Mouse (Mus musculus) intestine, postnatal 0 days (tissue): ENCODE measurements around the gene Chsy1. TPM values are rescaled to one million over a fixed set of nuclear protein-coding genes. Genes with fewer than 3 reads are reported as not detected.

Source experiments
- ATAC-seq: fragments of 200-750 bp; cut with Nextera tagmentation; 2 replicates; pipeline ENCODE4 v1.8.0; 2017; ENCODE audit warnings: mild to moderate bottlenecking, moderate TSS enrichment, moderate library complexity
- H3K27ac ChIP-seq: fragments of 300-500 bp; sonication (generic); 2 replicates; pipeline ENCODE4 v1.5.1; 2014; ENCODE audit warnings: mild to moderate bottlenecking, low read depth, low read length, moderate library complexity
- H3K27me3 ChIP-seq: fragments of 300-500 bp; sonication (generic); replicated peaks from 2 replicates; pipeline ENCODE4 v1.6.1; 2014; ENCODE audit warnings: low read length, mixed read lengths; ENCODE audit not compliant: control insufficient read depth, insufficient read depth
- H3K36me3 ChIP-seq: fragments of 300-500 bp; sonication (generic); 2 replicates; pipeline ENCODE4 v1.6.1; 2014; ENCODE audit warnings: mild to moderate bottlenecking, moderate library complexity; ENCODE audit not compliant: control insufficient read depth, insufficient read depth
- H3K4me1 ChIP-seq: fragments of 300-500 bp; sonication (generic); replicated peaks from 2 replicates; pipeline ENCODE4 v1.6.1; 2014; ENCODE audit warnings: antibody characterized with exemption, low read length, mixed read lengths; ENCODE audit not compliant: control insufficient read depth, insufficient read depth
- H3K4me2 ChIP-seq: fragments of 300-500 bp; sonication (generic); replicated peaks from 2 replicates; pipeline ENCODE4 v1.6.1; 2014; ENCODE audit warnings: low read depth, mild to moderate bottlenecking, moderate library complexity
- H3K4me3 ChIP-seq: fragments of 300-500 bp; sonication (generic); 2 replicates; pipeline ENCODE4 v1.5.1; 2014; ENCODE audit warnings: low read depth, low read length
- H3K9ac ChIP-seq: fragments of 300-500 bp; sonication (generic); 2 replicates; pipeline ENCODE4 v1.6.1; 2014; ENCODE audit warnings: mild to moderate bottlenecking, low read depth, low read length
- H3K9me3 ChIP-seq: fragments of 300-500 bp; sonication (generic); 2 replicates; pipeline ENCODE4 v1.6.1; 2016; ENCODE audit warnings: mixed run types; ENCODE audit not compliant: control insufficient read depth
- CTCF ChIP-seq: sonication (generic); IDR thresholded peaks from 2 replicates; pipeline ENCODE4 v1.5.1; 2016; ENCODE audit warnings: low read depth, mild to moderate bottlenecking, control low read depth, antibody characterized with exemption, moderate library complexity
- WGBS: fragments of 180-500 bp; shearing (Covaris S2); extraction: QIAGEN DNeasy Blood & Tissue Kit; methylation state at CpG from one replicate; pipeline ENCODE4 v1.1.7; 2014; 5-methylcytosine and 5-hydroxymethylcytosine counted together
- polyA plus RNA-seq: library from polyadenylated mRNA; unstranded; fragments of >200 nt; fragmentation: Nextera tagmentation; extraction: Ambion mirVana; gene quantifications from 2 replicates; pipeline ENCODE4 v1.2.1, GENCODE M21; 2015

Chsy1 gene
- polyA plus RNA-seq, 1 experiment from 2014 or later: 4.4 TPM

DNA sequence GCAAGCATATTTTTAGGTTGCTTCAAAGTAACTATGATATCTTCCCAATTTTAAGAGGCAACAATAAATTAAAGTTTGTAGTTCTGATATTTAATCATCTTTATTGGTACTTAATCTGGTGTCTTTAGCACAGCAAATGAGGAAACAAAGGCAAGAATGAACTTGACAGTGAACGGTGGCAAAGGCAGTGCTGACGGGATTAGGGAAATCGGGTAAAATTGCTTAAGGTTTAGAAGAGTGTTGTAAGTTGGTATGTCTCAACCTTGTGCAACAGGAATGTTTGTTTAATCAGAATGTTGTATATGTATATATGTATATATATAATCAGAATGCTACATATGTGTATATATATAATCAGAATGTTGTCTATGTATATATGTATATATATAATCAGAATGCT is 24.8 kb downstream of the Chsy1 start:
- H3K4me1 ChIP-seq: peaks cover 11% of the 10 kb centered on the region
- TF ChIP-seq CTCF: no peak
- no peaks in the 10 kb centered on the region for H3K9me3 ChIP-seq
- H3K36me3 ChIP-seq: no peaks in the 10 kb centered on the region
- no peak for ATAC-seq
- no peaks in the 10 kb centered on the region for H3K27me3 ChIP-seq
- 89% methylated on average over 3 of the region's 3 CpGs for WGBS
- no peak overlapping the region for H3K4me3 ChIP-seq
- H3K27ac ChIP-seq: no peak overlapping the region
- H3K9ac ChIP-seq: no peak overlapping the region
- no peak overlapping the region for H3K4me2 ChIP-seq

DNA sequence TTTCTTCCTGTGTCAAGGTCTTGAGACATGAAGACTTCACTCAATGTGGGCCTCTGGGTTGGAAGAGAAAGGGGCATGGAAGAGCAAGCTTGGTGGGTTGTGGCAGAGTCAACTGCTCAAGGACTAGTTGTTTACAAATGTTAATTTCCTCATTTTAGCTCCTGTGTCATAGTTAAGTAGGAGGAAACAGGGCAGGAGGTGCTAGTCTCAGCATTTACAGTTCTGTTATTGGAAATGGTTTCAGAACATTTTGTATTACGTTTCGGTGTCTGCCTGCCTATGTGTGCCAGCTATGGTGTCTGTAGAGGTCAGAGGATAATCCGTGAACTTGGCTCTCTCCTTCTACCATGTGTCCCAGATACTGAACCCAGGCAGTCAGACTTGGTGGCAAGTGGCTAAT is 26.3 kb downstream of the Chsy1 start:
- H3K9me3 ChIP-seq: no peaks in the 10 kb centered on the region
- 70% methylated on average over 3 of the region's 3 CpGs for WGBS
- no peak overlapping the region for H3K9ac ChIP-seq
- H3K4me3 ChIP-seq: no peak overlapping the region
- no peak for TF ChIP-seq CTCF
- H3K36me3 ChIP-seq: no peaks in the 10 kb centered on the region
- no peak overlapping the region for H3K4me2 ChIP-seq
- no peaks in the 10 kb centered on the region for H3K27me3 ChIP-seq
- peaks cover 11% of the 10 kb centered on the region for H3K4me1 ChIP-seq
- H3K27ac ChIP-seq: peak overlapping the region; percentile 80
- ATAC-seq: peak; percentile 32; the same call in 1 of the 2 replicates

DNA sequence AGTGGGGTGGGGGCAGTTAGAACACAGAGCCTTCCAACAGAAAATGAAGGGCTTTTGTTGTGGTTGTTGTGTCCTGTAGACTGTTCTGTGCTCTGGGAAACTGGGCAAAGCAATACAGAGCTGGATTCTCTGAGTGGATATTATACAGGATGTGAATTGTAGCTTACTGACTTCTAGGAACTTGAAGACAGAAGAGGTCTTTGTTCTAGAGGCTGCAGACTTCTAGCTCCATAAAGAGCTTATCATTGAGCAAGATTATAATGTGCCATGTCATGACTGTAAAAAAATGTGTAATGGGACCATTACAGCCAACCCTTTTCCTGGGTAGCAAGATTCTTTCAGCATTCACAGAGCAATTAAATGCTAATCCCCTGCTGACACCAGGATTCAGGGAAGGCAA is 26.9 kb downstream of the Chsy1 start:
- Histone ChIP-seq H3K36me3 (no peaks in the 10 kb centered on the region), H3K9ac (no peak overlapping the region), H3K27me3 (no peaks in the 10 kb centered on the region), H3K9me3 (no peaks in the 10 kb centered on the region), H3K4me2 (no peak overlapping the region), H3K4me3 (no peak overlapping the region), H3K27ac (peak overlapping the region; percentile 80), H3K4me1 (peaks cover 11% of the 10 kb centered on the region)
- TF ChIP-seq CTCF: no peak
- ATAC-seq: peak; percentile 93

GRCm38 (mm10) chr7:66137309-66137708 is 28.0 kb downstream of the Chsy1 start:
- H3K4me2 ChIP-seq: no peak overlapping the region
- no peak for ATAC-seq
- H3K36me3 ChIP-seq: no peaks in the 10 kb centered on the region
- H3K4me1 ChIP-seq: peaks cover 11% of the 10 kb centered on the region
- 86% methylated on average over 4 of the region's 4 CpGs for WGBS
- H3K9ac ChIP-seq: no peak overlapping the region
- no peaks in the 10 kb centered on the region for H3K27me3 ChIP-seq
- H3K4me3 ChIP-seq: no peak overlapping the region
- no peak for TF ChIP-seq CTCF
- no peak overlapping the region for H3K27ac ChIP-seq
- no peaks in the 10 kb centered on the region for H3K9me3 ChIP-seq

- no peak for ATAC-seq
- Histone ChIP-seq H3K27me3 (no peaks in the 10 kb centered on the region), H3K36me3 (no peaks in the 10 kb centered on the region), H3K4me2 (no peak overlapping the region), H3K27ac (no peak overlapping the region), H3K9ac (no peak overlapping the region), H3K4me3 (no peak overlapping the region), H3K9me3 (no peaks in the 10 kb centered on the region), H3K4me1 (peaks cover 11% of the 10 kb centered on the region)
- TF ChIP-seq CTCF: no peak
- 57% methylated on average over 4 of the region's 4 CpGs for WGBS
Measured at GRCm38 (mm10) chr7:66138301-66138700, 29.0 kb downstream of the Chsy1 start.

- H3K36me3 ChIP-seq: no peaks in the 10 kb centered on the region
- H3K9ac ChIP-seq: no peak overlapping the region
- no peak overlapping the region for H3K4me3 ChIP-seq
- H3K4me1 ChIP-seq: peaks cover 11% of the 10 kb centered on the region
- WGBS: 90% methylated on average over 5 of the region's 5 CpGs
- H3K27ac ChIP-seq: no peak overlapping the region
- H3K27me3 ChIP-seq: no peaks in the 10 kb centered on the region
- H3K9me3 ChIP-seq: no peaks in the 10 kb centered on the region
- no peak for TF ChIP-seq CTCF
- no peak for ATAC-seq
- no peak overlapping the region for H3K4me2 ChIP-seq
Measured at GRCm38 (mm10) chr7:66138878-66139277, 29.6 kb downstream of the Chsy1 start.

GRCm38 (mm10) chr7:66140095-66140494 is 30.8 kb downstream of the Chsy1 start:
- H3K27ac ChIP-seq: no peak overlapping the region
- H3K9me3 ChIP-seq: no peaks in the 10 kb centered on the region
- no peak for ATAC-seq

More at GRCm38 (mm10) chr7:66140095-66140494, 30.8 kb downstream of the Chsy1 start:
- Histone ChIP-seq H3K4me2 (no peak overlapping the region), H3K4me3 (no peak overlapping the region), H3K27me3 (no peaks in the 10 kb centered on the region), H3K4me1 (peaks cover 8% of the 10 kb centered on the region), H3K9ac (no peak overlapping the region), H3K36me3 (no peaks in the 10 kb centered on the region)
- 36% methylated on average over 3 of the region's 3 CpGs for WGBS
- TF ChIP-seq CTCF: no peak
